Mouse (Mus musculus): Measurements from ENCODE around the gene Armc12. TPM values are rescaled to one million over a fixed set of nuclear protein-coding genes. Genes with fewer than 3 reads are reported as not detected.

Gene Armc12
- polyA plus RNA-seq, 1 experiment from 2014 or later, result not detected

- Histone ChIP-seq H3K36me3 (no peaks in the 10 kb centered on the region), H3K4me1 (peaks cover 23% of the 10 kb centered on the region), H3K9me3 (no peaks in the 10 kb centered on the region), H3K4me3 (no peak overlapping the region), H3K27ac (replicated peaks) (no peak overlapping the region), H3K4me2 (replicated peaks) (no peak overlapping the region), H3K9ac (replicated peaks) (no peak overlapping the region), H3K27me3 (0 out of 2 replicates have a peak, but pooled peaks cover 4% of the 10 kb centered on the region)
- WGBS, result 74% methylated on average over 10 of the region's 10 CpGs
- ATAC-seq (replicated peaks), result no peak
These were observed 14.9 kb upstream of the Armc12 start for GRCm38 (mm10) chr17:28515431-28516341.

- Histone ChIP-seq H3K36me3 (no peaks in the 10 kb centered on the region), H3K9me3 (no peaks in the 10 kb centered on the region), H3K4me3 (no peak overlapping the region), H3K27me3 (0 out of 2 replicates have a peak, but pooled peaks cover 4% of the 10 kb centered on the region), H3K9ac (replicated peaks) (no peak overlapping the region), H3K4me2 (replicated peaks) (no peak overlapping the region), H3K27ac (replicated peaks) (no peak overlapping the region), H3K4me1 (peaks cover 19% of the 10 kb centered on the region)
- no peak for ATAC-seq (replicated peaks)
- 74% methylated on average over 4 of the region's 4 CpGs for WGBS
These were observed 13.7 kb upstream of the Armc12 start for GRCm38 (mm10) chr17:28516881-28517280.

GRCm38 (mm10) chr17:28517441-28517955 lies 13.1 kb upstream of the Armc12 start, which contains the start of gene Fkbp5:
Fkbp5 (minus strand) TSS chr17:28517527.
- peak within 1 kb of the TSS; percentile 67 for H3K9ac ChIP-seq (replicated peaks)

GRCm38 (mm10) chr17:28517956-28518614 lies 12.5 kb upstream of the Armc12 start:
- Histone ChIP-seq H3K27me3 (0 out of 2 replicates have a peak, but pooled peaks cover 4% of the 10 kb centered on the region), H3K4me2 (replicated peaks) (peak overlapping the region; percentile 98), H3K9ac (replicated peaks) (peak overlapping the region; percentile 67), H3K9me3 (no peaks in the 10 kb centered on the region), H3K4me1 (peaks cover 25% of the 10 kb centered on the region), H3K27ac (replicated peaks) (peak overlapping the region; percentile 83), H3K4me3 (peak overlapping the region; percentile 56), H3K36me3 (no peaks in the 10 kb centered on the region)
- WGBS, result under 1% methylated on average over 46 of the region's 46 CpGs
- peak; percentile 57 for ATAC-seq (replicated peaks)

More at GRCm38 (mm10) chr17:28517441-28517955, 13.1 kb upstream of the Armc12 start, which contains the start of gene Fkbp5:
- Histone ChIP-seq H3K4me2 (replicated peaks) (peak within 1 kb of the TSS; percentile 98), H3K27ac (replicated peaks) (peak within 1 kb of the TSS; percentile 83), H3K27me3 (0 out of 2 replicates have a peak, but pooled peaks cover 4% of the 10 kb centered on the region), H3K36me3 (no peaks in the 10 kb centered on the region), H3K4me3 (peak within 1 kb of the TSS; percentile 56), H3K4me1 (peaks cover 25% of the 10 kb centered on the region), H3K9me3 (no peaks in the 10 kb centered on the region)
- peak; percentile 27 for ATAC-seq (replicated peaks)
- WGBS, result 1% methylated on average over 16 of the region's 16 CpGs

- no peak for ATAC-seq (replicated peaks)
- Histone ChIP-seq H3K4me2 (replicated peaks) (peak overlapping the region; percentile 98), H3K9ac (replicated peaks) (peak overlapping the region; percentile 67; the same call in 1 of the 2 replicates), H3K9me3 (no peaks in the 10 kb centered on the region), H3K4me3 (peak overlapping the region; percentile 56), H3K27me3 (0 out of 2 replicates have a peak, but pooled peaks cover 4% of the 10 kb centered on the region), H3K36me3 (no peaks in the 10 kb centered on the region), H3K4me1 (peaks cover 29% of the 10 kb centered on the region), H3K27ac (replicated peaks) (peak overlapping the region; percentile 83)
- 19% methylated on average over 8 of the region's 8 CpGs for WGBS
These were observed 12.0 kb upstream of the Armc12 start for GRCm38 (mm10) chr17:28518615-28519071.

- Histone ChIP-seq H3K9me3 (no peaks in the 10 kb centered on the region), H3K27me3 (0 out of 2 replicates have a peak, but pooled peaks cover 4% of the 10 kb centered on the region)
- 91% methylated on average over 3 of the region's 3 CpGs for WGBS
These were observed 10.8 kb upstream of the Armc12 start for GRCm38 (mm10) chr17:28519827-28520226.

GRCm38 (mm10) chr17:28520561-28520960 lies 10.0 kb upstream of the Armc12 start:
- Histone ChIP-seq H3K4me3 (no peak overlapping the region), H3K27me3 (no peaks in the 10 kb centered on the region), H3K9ac (replicated peaks) (no peak overlapping the region), H3K27ac (replicated peaks) (no peak overlapping the region), H3K36me3 (no peaks in the 10 kb centered on the region), H3K4me2 (replicated peaks) (no peak overlapping the region), H3K9me3 (no peaks in the 10 kb centered on the region), H3K4me1 (peaks cover 29% of the 10 kb centered on the region)
- WGBS, result 75% methylated on average over 4 of the region's 4 CpGs
- no peak for ATAC-seq (replicated peaks)

More at GRCm38 (mm10) chr17:28519827-28520226, 10.8 kb upstream of the Armc12 start:
- H3K4me1 ChIP-seq, result peaks cover 29% of the 10 kb centered on the region
- no peak overlapping the region for H3K4me2 ChIP-seq (replicated peaks)
- H3K9ac ChIP-seq (replicated peaks), result no peak overlapping the region
- H3K4me3 ChIP-seq, result no peak overlapping the region
- ATAC-seq (replicated peaks), result no peak
- H3K36me3 ChIP-seq, result no peaks in the 10 kb centered on the region
- no peak overlapping the region for H3K27ac ChIP-seq (replicated peaks)

GRCm38 (mm10) chr17:28521071-28521726 lies 9.4 kb upstream of the Armc12 start:
- Histone ChIP-seq H3K4me1 (peaks cover 29% of the 10 kb centered on the region), H3K4me2 (replicated peaks) (no peak overlapping the region), H3K9me3 (no peaks in the 10 kb centered on the region), H3K9ac (replicated peaks) (no peak overlapping the region), H3K27ac (replicated peaks) (no peak overlapping the region), H3K4me3 (no peak overlapping the region), H3K36me3 (no peaks in the 10 kb centered on the region), H3K27me3 (no peaks in the 10 kb centered on the region)
- no peak for ATAC-seq (replicated peaks)
- 63% methylated on average over 5 of the region's 5 CpGs for WGBS

- no peaks in the 10 kb centered on the region for H3K36me3 ChIP-seq
- WGBS, result 31% methylated on average over 6 of the region's 6 CpGs
- peak overlapping the region; percentile 71 for H3K4me2 ChIP-seq (replicated peaks)
- peaks cover 29% of the 10 kb centered on the region for H3K4me1 ChIP-seq
- H3K4me3 ChIP-seq, result peak overlapping the region; percentile 72
- H3K9me3 ChIP-seq, result no peaks in the 10 kb centered on the region
- no peak for ATAC-seq (replicated peaks)
- peak overlapping the region; percentile 79; the same call in 1 of the 2 replicates for H3K9ac ChIP-seq (replicated peaks)
- H3K27ac ChIP-seq (replicated peaks), result no peak overlapping the region
- H3K27me3 ChIP-seq, result no peaks in the 10 kb centered on the region
These were observed 8.7 kb upstream of the Armc12 start for GRCm38 (mm10) chr17:28521920-28522319.

GRCm38 (mm10) chr17:28522623-28523354 lies 7.8 kb upstream of the Armc12 start:
- Histone ChIP-seq H3K9ac (replicated peaks) (peak overlapping the region; percentile 79), H3K4me1 (peaks cover 23% of the 10 kb centered on the region), H3K27me3 (no peaks in the 10 kb centered on the region), H3K4me3 (peak overlapping the region; percentile 72), H3K27ac (replicated peaks) (peak overlapping the region; percentile 91), H3K4me2 (replicated peaks) (peak overlapping the region; percentile 71), H3K36me3 (no peaks in the 10 kb centered on the region), H3K9me3 (no peaks in the 10 kb centered on the region)
- ATAC-seq (replicated peaks), result peak; percentile 87
- under 1% methylated on average over 54 of the region's 66 CpGs for WGBS
